8 mouse cellular contexts compared by ENCODE assay signal in genomic region chr9:21031896-21032351, GRCm38 (mm10). TPM values are rescaled to one million over a fixed set of nuclear protein-coding genes. Genes with fewer than 3 reads are reported as not detected.
DNase-seq lines count a peak whose midpoint lies in the region; ATAC-seq lines count a peak whose summit lies in the region.

TSS of gene Icam5 (plus strand) at chr9:21032073.

- no peaks in the 10 kb centered on the region for H3K36me3 ChIP-seq in embryonic facial prominence, embryonic 10.5 days (replicated peaks)
- H3K36me3 ChIP-seq in hindbrain, embryonic 15.5 days, result no peaks in the 10 kb centered on the region
- H3K36me3 ChIP-seq in neural tube, embryonic 12.5 days, result no peaks in the 10 kb centered on the region

- ATAC-seq in hindbrain, embryonic 15.5 days (ENCODE audit: low FRiP score, low read depth), result peak; percentile 13; the same call in 1 of the 2 replicates
- ATAC-seq in neural tube, embryonic 12.5 days (ENCODE audit: low FRiP score, low read depth), result peak; percentile 14; the same call in 1 of the 2 replicates

- H3K4me1 ChIP-seq in embryonic facial prominence, embryonic 10.5 days, result peaks cover 76% of the 10 kb centered on the region
- peaks cover 71% of the 10 kb centered on the region for H3K4me1 ChIP-seq in hindbrain, embryonic 15.5 days (replicated peaks)
- H3K4me1 ChIP-seq in neural tube, embryonic 12.5 days, result peaks cover 53% of the 10 kb centered on the region

- H3K27me3 ChIP-seq in embryonic facial prominence, embryonic 10.5 days (replicated peaks; ENCODE audit: low read depth, poor library complexity, severe bottlenecking), result peaks cover 100% of the 10 kb centered on the region
- peaks cover 80% of the 10 kb centered on the region for H3K27me3 ChIP-seq in hindbrain, embryonic 15.5 days
- H3K27me3 ChIP-seq in neural tube, embryonic 12.5 days (replicated peaks), result peaks cover 83% of the 10 kb centered on the region

- no peak within 1 kb of the TSS for H3K27ac ChIP-seq in embryonic facial prominence, embryonic 10.5 days (replicated peaks)
- H3K27ac ChIP-seq in hindbrain, embryonic 15.5 days (replicated peaks), result peak within 1 kb of the TSS; percentile 56
- no peak within 1 kb of the TSS for H3K27ac ChIP-seq in neural tube, embryonic 12.5 days

- peak; percentile 19 for DNase-seq in embryo, embryonic 9.5 days (ENCODE audit: extremely low spot score)
- no peak for DNase-seq in embryo, embryonic 10 days (ENCODE audit: low spot score)
- peak; percentile 76 for DNase-seq in CD4-positive helper T cell, adult 2 months (ENCODE audit: low read depth, low spot score)
- peak; percentile 53 for DNase-seq in embryonic facial prominence, embryonic 10.5 days (ENCODE audit: low spot score)
- DNase-seq in left cerebral cortex, postnatal 4 days, result peak; percentile 30
- no peak for DNase-seq in urinary bladder, postnatal 10 days (ENCODE audit: low spot score)

- peak within 1 kb of the TSS; percentile 85 for H3K4me2 ChIP-seq in hindbrain, embryonic 15.5 days
- peak within 1 kb of the TSS; percentile 84 for H3K4me2 ChIP-seq in neural tube, embryonic 12.5 days (replicated peaks)

- H3K4me3 ChIP-seq in embryonic facial prominence, embryonic 10.5 days, result peak within 1 kb of the TSS; percentile 57
- peak within 1 kb of the TSS; percentile 47 for H3K4me3 ChIP-seq in hindbrain, embryonic 15.5 days
- peak within 1 kb of the TSS; percentile 39 for H3K4me3 ChIP-seq in neural tube, embryonic 12.5 days

- under 1% methylated on average over 35 of the region's 35 CpGs for WGBS in embryonic facial prominence, embryonic 10.5 days
- WGBS in hindbrain, embryonic 15.5 days, result under 1% methylated on average over 35 of the region's 35 CpGs
- WGBS in neural tube, embryonic 12.5 days, result under 1% methylated on average over 35 of the region's 35 CpGs

- no peaks in the 10 kb centered on the region for H3K9me3 ChIP-seq in embryonic facial prominence, embryonic 10.5 days
- no peaks in the 10 kb centered on the region for H3K9me3 ChIP-seq in hindbrain, embryonic 15.5 days
- no peaks in the 10 kb centered on the region for H3K9me3 ChIP-seq in neural tube, embryonic 12.5 days

- intact Hi-C loops in left cerebral cortex, postnatal 4 days (cut with DNase I), result loop anchor here (10.0 kb wide), 1 partner anchor 103 kb away; the partner anchor contains the start of gene Tyk2

- peak within 1 kb of the TSS; percentile 32 for H3K9ac ChIP-seq in hindbrain, embryonic 15.5 days
- peak within 1 kb of the TSS; percentile 50 for H3K9ac ChIP-seq in neural tube, embryonic 12.5 days

RNA-seq across cellular contexts. Expression of gene Icam5, which starts in this region (rescaled TPM):
- not detected in 2 replicates for polyA plus RNA-seq in embryonic facial prominence, embryonic 10.5 days (2016; fragmentation: Nextera tagmentation; extraction: Ambion mirVana)
- polyA plus RNA-seq in hindbrain, embryonic 15.5 days (2015; fragmentation: Nextera tagmentation; extraction: Ambion mirVana), result 1.7 and 2.6 TPM in 2 replicates
- 10 to 100 TPM; 28.1 to 41.3 TPM for total RNA-seq in left cerebral cortex, postnatal 4 days (2021)
- polyA plus RNA-seq in neural tube, embryonic 12.5 days (2016; fragmentation: Nextera tagmentation; extraction: Ambion mirVana), result 0.14 and 0.15 TPM in 2 replicates

Comparison
In these comparisons a context has a peak if more than half of its experiments do, and no peak if none do; other contexts are left out.
1. DNase-seq: peak in embryo, embryonic 9.5 days (single experiment), CD4-positive helper T cell, adult 2 months (single experiment) and left cerebral cortex, postnatal 4 days (single experiment); none in embryo, embryonic 10 days (single experiment) and urinary bladder, postnatal 10 days (single experiment).
2. Peak in DNase-seq and H3K4me3 ChIP-seq in embryonic facial prominence, embryonic 10.5 days; RNA of the gene not detected or under 1 TPM.
3. Peak in ATAC-seq, H3K4me3 ChIP-seq, H3K9ac ChIP-seq and H3K4me2 ChIP-seq in neural tube, embryonic 12.5 days; RNA of the gene not detected or under 1 TPM.
4. Peak in every context shown above with its lines, with median percentiles within 50 percentile points of each other: H3K4me3 ChIP-seq.